ENCODE assay signal across 8 mouse cellular contexts in genomic region chr8:57340840-57341540, GRCm38 (mm10). TPM values are rescaled to one million over a fixed set of nuclear protein-coding genes. Genes with fewer than 3 reads are reported as not detected.
A peak's percentile ranks its signal among the peaks of the same experiment; 100 is the strongest.
DNase-seq lines count a peak whose midpoint lies in the region; ATAC-seq lines count a peak whose summit lies in the region.

No protein-coding gene starts in this region.

- H3K9ac ChIP-seq in limb, embryonic 11.5 days (ENCODE audit: low read length), result peak overlapping the region; percentile 76
- H3K9ac ChIP-seq in stomach, embryonic 14.5 days (replicated peaks; ENCODE audit: low read depth, low read length), result peak overlapping the region; percentile 22

- H3K9me3 ChIP-seq in heart, embryonic 10.5 days, result no peaks in the 10 kb centered on the region
- no peaks in the 10 kb centered on the region for H3K9me3 ChIP-seq in limb, embryonic 11.5 days (ENCODE audit: control insufficient read depth, low read length)
- no peaks in the 10 kb centered on the region for H3K9me3 ChIP-seq in stomach, embryonic 14.5 days (ENCODE audit: control insufficient read depth, low read depth, low read length)

- H3K4me3 ChIP-seq in heart, embryonic 10.5 days, result peak overlapping the region; percentile 58
- H3K4me3 ChIP-seq in limb, embryonic 11.5 days (ENCODE audit: low read depth, low read length), result peak overlapping the region; percentile 39
- peak overlapping the region; percentile 26 for H3K4me3 ChIP-seq in stomach, embryonic 14.5 days (ENCODE audit: low read depth, low read length)

- H3K36me3 ChIP-seq in heart, embryonic 10.5 days, result no peaks in the 10 kb centered on the region
- H3K36me3 ChIP-seq in limb, embryonic 11.5 days (ENCODE audit: control insufficient read depth, insufficient read depth, low read length), result no peaks in the 10 kb centered on the region
- no peaks in the 10 kb centered on the region for H3K36me3 ChIP-seq in stomach, embryonic 14.5 days (ENCODE audit: control insufficient read depth, insufficient read depth, low read length)

- ATAC-seq in limb, embryonic 11.5 days (ENCODE audit: insufficient number of reproducible peaks, low FRiP score, low TSS enrichment, low read depth), result peak; percentile 33; the same call in 1 of the 2 replicates
- 0 out of 2 replicates have a peak, but pooled peaks have one; percentile 33 for ATAC-seq in stomach, embryonic 14.5 days (ENCODE audit: insufficient number of reproducible peaks, insufficient read depth, low FRiP score, low read depth)
- no peak for ATAC-seq in erythroid progenitor cell, adult 5-6 weeks (replicated peaks; ENCODE audit: low FRiP score, poor library complexity, severe bottlenecking)

- peak overlapping the region; percentile 65 for H3K4me2 ChIP-seq in limb, embryonic 11.5 days (ENCODE audit: low read depth, severe bottlenecking)
- H3K4me2 ChIP-seq in stomach, embryonic 14.5 days (replicated peaks; ENCODE audit: low read depth, low read length), result peak overlapping the region; percentile 45

- peaks cover 62% of the 10 kb centered on the region for H3K4me1 ChIP-seq in heart, embryonic 10.5 days
- peaks cover 36% of the 10 kb centered on the region for H3K4me1 ChIP-seq in limb, embryonic 11.5 days (ENCODE audit: control insufficient read depth, insufficient read depth, low read length)
- H3K4me1 ChIP-seq in stomach, embryonic 14.5 days (ENCODE audit: control insufficient read depth, insufficient read depth, low read length), result no peaks in the 10 kb centered on the region; the same call in 1 of the 2 replicates

- peak overlapping the region; percentile 91 for H3K27ac ChIP-seq in heart, embryonic 10.5 days
- peak overlapping the region; percentile 77 for H3K27ac ChIP-seq in limb, embryonic 11.5 days (replicated peaks; ENCODE audit: low read depth, low read length)
- peak overlapping the region; percentile 53; the same call in 1 of the 2 replicates for H3K27ac ChIP-seq in stomach, embryonic 14.5 days (ENCODE audit: low read length)

- peaks cover 47% of the 10 kb centered on the region for H3K27me3 ChIP-seq in heart, embryonic 10.5 days (ENCODE audit: insufficient read depth, poor library complexity, severe bottlenecking)
- H3K27me3 ChIP-seq in limb, embryonic 11.5 days (ENCODE audit: control insufficient read depth, insufficient read depth, low read length), result peaks cover 14% of the 10 kb centered on the region
- peaks cover 17% of the 10 kb centered on the region; the same call in 1 of the 2 replicates for H3K27me3 ChIP-seq in stomach, embryonic 14.5 days (ENCODE audit: control insufficient read depth, insufficient read depth, low read length)

- WGBS in heart, embryonic 10.5 days, result 4% methylated on average over 41 of the region's 41 CpGs
- under 1% methylated on average over 41 of the region's 41 CpGs for WGBS in limb, embryonic 11.5 days
- WGBS in stomach, embryonic 14.5 days, result 10% methylated on average over 41 of the region's 41 CpGs

- DNase-seq in retina, embryonic 14.5 days (ENCODE audit: low spot score), result peak; percentile 44
- no peak for DNase-seq in retina, postnatal 1 day
- peak; percentile 85 for DNase-seq in heart, embryonic 10.5 days (ENCODE audit: low spot score)
- peak; percentile 79 for DNase-seq in limb, embryonic 11.5 days (ENCODE audit: low spot score)
- DNase-seq in testis, postnatal 14 days (ENCODE audit: low spot score), result no peak
- DNase-seq in thymus, adult 18-20 months, result no peak

RNA-seq across cellular contexts. Expression of gene Hand2, which starts 20.2 kb away (rescaled TPM):
- polyA plus RNA-seq in heart, embryonic 10.5 days (2016; fragmentation: Nextera tagmentation; extraction: Ambion mirVana), result 10.3 and 16.7 TPM in 2 replicates
- 27.3 and 30.3 TPM in 2 replicates for polyA plus RNA-seq in limb, embryonic 11.5 days (2014; fragmentation: Nextera tagmentation; extraction: Ambion mirVana)
- polyA plus RNA-seq in stomach, embryonic 14.5 days (2014; fragmentation: Nextera tagmentation; extraction: Ambion mirVana), result 17.7 and 18.3 TPM in 2 replicates
- total RNA-seq in erythroid progenitor cell, adult 5-6 weeks (2015; ENCODE audit: low replicate concordance), result not detected in 2 replicates
- total RNA-seq in erythroid progenitor cell, adult 5-6 weeks (2017; ENCODE audit: low replicate concordance), result not detected in 2 replicates

Comparison
In these comparisons a context has a peak if more than half of its experiments do, and no peak if none do; other contexts are left out.
1. DNase-seq: peak in retina, embryonic 14.5 days (single experiment), heart, embryonic 10.5 days (single experiment) and limb, embryonic 11.5 days (single experiment); none in retina, postnatal 1 day (single experiment), testis, postnatal 14 days (single experiment) and thymus, adult 18-20 months (0 of 2).
2. Peak in every context shown above with its lines, with median percentiles within 50 percentile points of each other: H3K27ac ChIP-seq and H3K4me3 ChIP-seq.